Mouse (Mus musculus): ENCODE data around the gene Cdkn1a. TPM values are rescaled to one million over a fixed set of nuclear protein-coding genes. Genes with fewer than 3 reads are reported as not detected.
"Not testable (repeated sequence)": the region's sequence is repeated elsewhere in the genome, so short reads cannot be mapped to it uniquely, and the experiment has no call there.

The Cdkn1a gene
- polyA plus RNA-seq, 1 experiment from 2014 or later: 29.9 TPM

DNA sequence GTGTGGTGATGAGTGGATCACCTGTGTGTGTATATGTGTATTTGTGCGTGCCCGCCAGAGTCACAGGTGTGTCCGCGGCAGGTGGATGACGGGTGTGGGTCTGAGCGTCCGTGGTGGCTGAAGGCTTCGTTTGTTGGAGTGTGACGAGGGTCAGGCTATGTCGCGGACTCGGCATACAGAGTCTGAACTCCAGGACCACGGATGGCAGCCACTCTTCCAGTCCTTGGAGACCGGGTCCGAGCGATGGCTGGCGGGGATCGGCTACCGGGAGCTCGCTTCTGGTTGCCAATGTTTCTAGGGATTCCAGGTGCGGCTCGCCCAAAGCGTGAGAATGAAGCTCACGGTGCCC is 3.2 kb downstream of the Cdkn1a start:
- 2% methylated on average over 24 of the region's 24 CpGs for WGBS
- 0 out of 2 replicates have a peak, but pooled peaks cover 7% of the 10 kb centered on the region for H3K36me3 ChIP-seq
- H3K4me1 ChIP-seq (replicated peaks): peaks cover 34% of the 10 kb centered on the region
- peak overlapping the region; percentile 57 for H3K4me3 ChIP-seq
- peak overlapping the region; percentile 77 for H3K27ac ChIP-seq
- no peaks in the 10 kb centered on the region for H3K9me3 ChIP-seq
- H3K27me3 ChIP-seq (ENCODE audit: insufficient read depth, poor library complexity, severe bottlenecking): peaks cover 58% of the 10 kb centered on the region
- DNase-seq (ENCODE audit: low spot score): peak; percentile 36

DNA sequence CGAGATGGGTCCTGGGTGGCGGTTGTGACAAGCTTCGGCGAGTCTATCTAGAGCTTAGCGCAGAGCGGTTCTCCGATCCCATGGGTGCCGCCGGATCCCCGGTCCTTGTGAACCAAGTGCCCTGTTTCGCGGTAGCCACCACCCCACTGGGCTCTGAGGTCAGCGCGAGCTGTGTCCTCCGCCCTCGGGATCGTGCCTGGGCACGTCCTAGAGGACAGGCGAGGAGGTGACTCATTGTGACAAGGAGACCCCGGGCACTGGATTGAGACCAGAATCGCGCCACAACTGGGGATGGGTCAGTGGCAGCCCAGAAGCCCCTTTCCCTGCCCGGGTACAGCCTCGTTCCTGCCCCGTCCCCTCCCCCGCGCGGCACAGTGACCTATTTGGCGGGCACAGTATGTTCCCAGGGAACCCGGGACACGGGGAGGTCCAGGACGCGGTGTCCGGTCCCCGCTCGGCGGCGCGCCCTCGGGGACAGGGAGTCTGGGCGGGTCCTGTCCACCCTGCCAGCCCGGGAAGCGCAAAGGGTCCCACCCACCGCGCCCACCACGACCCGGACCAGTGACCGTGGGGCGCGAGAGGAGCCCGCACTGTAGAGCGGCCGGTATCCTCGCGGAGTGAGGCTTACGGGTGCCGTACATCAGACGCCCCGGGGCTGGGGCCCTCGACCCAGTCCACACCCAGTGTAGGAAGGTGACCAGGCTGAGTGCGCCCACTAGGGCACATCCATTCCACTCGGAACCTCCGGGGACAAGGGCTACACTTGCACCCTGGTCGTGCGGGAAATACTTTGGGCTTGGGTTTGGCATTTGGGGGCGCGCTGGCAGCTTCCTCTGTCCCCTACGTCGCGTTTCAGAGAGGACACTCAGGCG is 3.8 kb downstream of the Cdkn1a start:
- peaks cover 58% of the 10 kb centered on the region for H3K27me3 ChIP-seq (ENCODE audit: insufficient read depth, poor library complexity, severe bottlenecking)
- peaks cover 11% of the 10 kb centered on the region; the same call in 1 of the 2 replicates for H3K36me3 ChIP-seq
- peak; percentile 50 for DNase-seq (ENCODE audit: low spot score)
- WGBS: under 1% methylated on average over 71 of the region's 71 CpGs
- peaks cover 34% of the 10 kb centered on the region for H3K4me1 ChIP-seq (replicated peaks)
- peak overlapping the region; percentile 77 for H3K27ac ChIP-seq
- H3K9me3 ChIP-seq: no peaks in the 10 kb centered on the region
- H3K4me3 ChIP-seq: peak overlapping the region; percentile 57

DNA sequence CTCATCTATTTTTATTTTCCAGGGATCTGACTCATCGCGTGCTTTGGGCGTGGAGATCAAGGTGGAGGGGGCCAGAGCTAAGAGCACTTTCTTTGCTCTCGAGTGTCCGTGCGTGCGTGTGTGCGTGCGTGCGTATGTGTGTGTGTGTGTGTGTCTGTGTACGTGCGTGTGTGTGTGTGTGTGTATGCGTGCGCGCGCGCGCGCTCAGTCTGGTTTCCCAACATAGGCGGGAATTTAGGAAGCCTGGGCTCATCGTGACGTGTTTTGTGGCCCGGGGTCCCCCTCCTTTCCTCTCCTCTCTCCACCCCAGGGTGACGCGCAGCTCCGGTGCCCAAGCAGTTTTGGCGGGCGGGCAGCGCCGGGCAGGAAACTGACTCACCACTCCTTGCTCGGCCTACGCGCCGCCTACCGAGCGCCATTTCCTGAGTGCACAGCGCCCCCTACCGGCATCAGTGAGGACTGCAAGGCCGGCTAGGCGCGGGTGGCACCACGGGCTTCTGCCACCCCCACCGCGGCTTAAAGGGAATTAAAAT is 4.5 kb downstream of the Cdkn1a start:
- under 1% methylated on average over 44 of the region's 44 CpGs for WGBS
- H3K4me3 ChIP-seq: peak overlapping the region; percentile 57
- peak overlapping the region; percentile 77 for H3K27ac ChIP-seq
- H3K4me1 ChIP-seq (replicated peaks): peaks cover 34% of the 10 kb centered on the region
- H3K36me3 ChIP-seq: peaks cover 18% of the 10 kb centered on the region
- DNase-seq (ENCODE audit: low spot score): peak; percentile 91
- no peaks in the 10 kb centered on the region; the same call in 1 of the 2 replicates for H3K9me3 ChIP-seq
- peaks cover 58% of the 10 kb centered on the region for H3K27me3 ChIP-seq (ENCODE audit: insufficient read depth, poor library complexity, severe bottlenecking)

DNA sequence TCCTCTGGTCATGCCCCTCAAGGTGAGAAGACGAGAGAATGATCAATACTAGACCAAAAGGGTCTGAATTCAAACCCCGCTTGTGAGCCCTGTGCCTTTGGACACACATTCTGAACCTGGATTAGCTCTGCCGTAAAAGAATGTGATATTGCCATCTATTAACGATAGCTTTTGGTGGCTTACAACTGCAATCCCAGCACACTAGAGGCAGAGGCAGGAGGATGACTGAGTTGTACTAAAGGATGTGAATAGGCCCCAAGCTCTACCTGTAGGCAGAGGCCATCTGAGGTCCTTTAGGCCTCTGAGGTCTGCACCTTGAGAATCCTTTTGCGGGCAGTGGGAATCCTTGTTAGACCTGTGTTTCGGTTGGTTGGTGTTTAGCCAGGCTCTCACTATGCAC is 5.5 kb downstream of the Cdkn1a start:
- H3K9me3 ChIP-seq: peaks cover 7% of the 10 kb centered on the region; the same call in 1 of the 2 replicates
- peaks cover 51% of the 10 kb centered on the region for H3K27me3 ChIP-seq (ENCODE audit: insufficient read depth, poor library complexity, severe bottlenecking)
- DNase-seq (ENCODE audit: low spot score): no peak
- peaks cover 20% of the 10 kb centered on the region for H3K36me3 ChIP-seq
- peaks cover 34% of the 10 kb centered on the region for H3K4me1 ChIP-seq (replicated peaks)
- H3K4me3 ChIP-seq: no peak overlapping the region
- WGBS: 92% methylated on average over 6 of the region's 6 CpGs
- H3K27ac ChIP-seq: no peak overlapping the region

DNA sequence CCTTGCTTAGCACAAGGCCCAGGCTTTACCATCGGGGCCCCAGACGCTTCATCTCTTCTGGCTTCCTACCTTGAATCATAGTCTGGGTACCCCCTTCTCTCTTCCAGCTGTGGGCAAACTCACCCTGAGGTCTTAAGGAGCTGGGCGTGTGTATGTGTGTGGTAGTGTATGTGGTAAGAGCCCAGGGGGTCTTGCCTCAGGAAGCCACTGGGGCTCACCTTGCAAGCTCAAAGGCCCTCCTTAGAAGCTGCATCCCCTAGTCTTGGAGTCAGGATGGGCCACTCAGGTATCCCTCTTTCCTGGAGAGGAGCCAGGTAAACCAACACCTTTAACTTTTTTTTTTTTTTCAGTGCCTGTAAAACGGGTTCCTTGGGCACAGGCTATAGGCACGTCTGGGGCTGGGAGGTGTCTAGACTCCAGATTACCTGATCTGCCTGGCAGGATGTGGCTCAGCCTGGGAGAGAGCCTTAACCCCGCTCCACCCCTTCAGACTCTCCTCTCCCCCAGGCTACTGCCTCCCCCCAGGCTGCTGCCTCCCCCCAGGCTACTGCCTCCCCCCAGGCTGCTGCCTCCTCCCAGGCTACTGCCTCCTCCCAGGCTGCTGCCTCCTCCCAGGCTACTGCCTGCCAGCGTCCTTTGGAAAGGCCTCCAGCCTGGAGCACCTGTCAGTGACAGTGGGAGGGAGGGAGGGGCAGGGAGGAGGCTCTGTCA is 6.2 kb downstream of the Cdkn1a start:
- Histone ChIP-seq H3K27me3 (ENCODE audit: insufficient read depth, poor library complexity, severe bottlenecking) (peaks cover 44% of the 10 kb centered on the region), H3K4me1 (replicated peaks) (peaks cover 30% of the 10 kb centered on the region), H3K36me3 (peaks cover 20% of the 10 kb centered on the region), H3K9me3 (peaks cover 7% of the 10 kb centered on the region; the same call in 1 of the 2 replicates), H3K27ac (no peak overlapping the region), H3K4me3 (no peak overlapping the region)
- WGBS: 58% methylated on average over 7 of the region's 7 CpGs
- no peak for DNase-seq (ENCODE audit: low spot score)

DNA sequence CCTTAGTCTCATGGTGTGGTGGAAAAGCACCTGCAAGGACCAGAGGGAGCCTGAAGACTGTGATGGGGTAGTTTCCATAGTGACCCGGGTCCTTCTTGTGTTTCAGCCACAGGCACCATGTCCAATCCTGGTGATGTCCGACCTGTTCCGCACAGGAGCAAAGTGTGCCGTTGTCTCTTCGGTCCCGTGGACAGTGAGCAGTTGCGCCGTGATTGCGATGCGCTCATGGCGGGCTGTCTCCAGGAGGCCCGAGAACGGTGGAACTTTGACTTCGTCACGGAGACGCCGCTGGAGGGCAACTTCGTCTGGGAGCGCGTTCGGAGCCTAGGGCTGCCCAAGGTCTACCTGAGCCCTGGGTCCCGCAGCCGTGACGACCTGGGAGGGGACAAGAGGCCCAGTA is 7.5 kb downstream of the Cdkn1a start:
- Histone ChIP-seq H3K27me3 (ENCODE audit: insufficient read depth, poor library complexity, severe bottlenecking) (peaks cover 32% of the 10 kb centered on the region), H3K36me3 (peaks cover 20% of the 10 kb centered on the region), H3K4me3 (no peak overlapping the region), H3K27ac (no peak overlapping the region), H3K9me3 (peaks cover 7% of the 10 kb centered on the region; the same call in 1 of the 2 replicates), H3K4me1 (replicated peaks) (peaks cover 26% of the 10 kb centered on the region)
- 92% methylated on average over 24 of the region's 24 CpGs for WGBS
- DNase-seq (ENCODE audit: low spot score): no peak

DNA sequence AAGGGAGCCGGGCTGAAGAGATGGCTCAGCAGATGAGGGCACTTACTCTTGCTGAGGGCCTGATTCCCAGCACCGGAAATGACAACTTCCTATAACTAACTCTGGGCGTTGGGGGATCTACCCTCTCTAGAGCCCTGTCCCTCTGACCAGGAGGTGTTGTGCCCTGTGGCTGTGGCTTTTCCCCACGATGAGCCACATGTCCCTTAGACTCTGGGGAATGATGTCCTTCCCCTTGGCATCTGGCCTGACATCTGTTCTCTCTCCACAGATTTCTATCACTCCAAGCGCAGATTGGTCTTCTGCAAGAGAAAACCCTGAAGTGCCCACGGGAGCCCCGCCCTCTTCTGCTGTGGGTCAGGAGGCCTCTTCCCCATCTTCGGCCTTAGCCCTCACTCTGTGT is 8.3 kb downstream of the Cdkn1a start:
- Histone ChIP-seq H3K9me3 (peaks cover 11% of the 10 kb centered on the region), H3K4me3 (no peak overlapping the region), H3K27ac (no peak overlapping the region), H3K4me1 (replicated peaks) (peaks cover 19% of the 10 kb centered on the region), H3K36me3 (peaks cover 20% of the 10 kb centered on the region), H3K27me3 (ENCODE audit: insufficient read depth, poor library complexity, severe bottlenecking) (peaks cover 24% of the 10 kb centered on the region)
- DNase-seq (ENCODE audit: low spot score): no peak
- 84% methylated on average over 8 of the region's 8 CpGs for WGBS

DNA sequence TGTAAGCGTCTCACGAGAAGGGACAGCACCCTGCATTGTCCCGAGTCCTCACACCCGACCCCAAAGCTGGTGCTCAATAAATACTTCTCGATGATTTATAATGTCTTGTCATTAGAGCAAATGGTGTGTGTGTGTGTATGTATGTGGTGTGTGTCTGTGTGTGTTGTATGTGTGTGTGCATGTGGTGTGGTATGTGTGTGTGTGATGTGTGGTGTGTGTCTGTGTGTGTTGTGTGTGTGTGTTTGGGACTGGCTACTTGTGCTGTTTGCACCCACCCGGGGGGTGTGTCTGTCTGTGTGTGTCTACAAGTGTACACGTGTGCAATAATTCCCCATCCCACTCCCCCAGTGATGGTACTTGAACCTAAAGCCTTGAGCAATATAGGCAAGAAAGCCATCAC is 9.9 kb downstream of the Cdkn1a start:
- DNase-seq (ENCODE audit: low spot score): no peak
- H3K9me3 ChIP-seq: peaks cover 17% of the 10 kb centered on the region
- H3K36me3 ChIP-seq: peaks cover 20% of the 10 kb centered on the region
- no peak overlapping the region for H3K27ac ChIP-seq
- no peak overlapping the region for H3K4me3 ChIP-seq
- H3K27me3 ChIP-seq (ENCODE audit: insufficient read depth, poor library complexity, severe bottlenecking): peaks cover 11% of the 10 kb centered on the region
- peaks cover 3% of the 10 kb centered on the region; the same call in 1 of the 2 replicates for H3K4me1 ChIP-seq (replicated peaks)
- WGBS: 91% methylated on average over 7 of the region's 7 CpGs

DNA sequence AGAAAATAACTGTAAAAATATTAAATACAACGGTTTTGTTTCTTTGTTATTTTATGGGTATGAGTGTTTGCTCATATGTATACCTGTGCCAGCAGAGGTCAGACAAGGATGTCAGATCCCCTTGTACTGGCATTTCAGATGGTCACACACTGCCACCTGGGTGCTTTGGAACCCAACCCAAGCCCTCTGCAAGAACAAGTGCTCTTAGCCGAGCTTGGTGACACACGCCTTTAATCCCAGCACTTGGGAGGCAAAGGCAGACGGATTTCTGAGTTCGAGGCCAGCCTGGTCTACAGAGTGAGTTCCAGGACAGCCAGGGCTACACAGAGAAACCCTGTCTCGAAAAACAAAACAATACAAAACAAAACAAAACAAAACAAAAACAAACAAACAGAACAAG is 19.6 kb downstream of the Cdkn1a start:
- 85% methylated on average over 6 of the region's 6 CpGs for whole genome bisulfite sequencing
- not testable (repeated sequence) for H3K27me3 ChIP-seq (ENCODE audit: insufficient read depth, poor library complexity, severe bottlenecking)

DNA sequence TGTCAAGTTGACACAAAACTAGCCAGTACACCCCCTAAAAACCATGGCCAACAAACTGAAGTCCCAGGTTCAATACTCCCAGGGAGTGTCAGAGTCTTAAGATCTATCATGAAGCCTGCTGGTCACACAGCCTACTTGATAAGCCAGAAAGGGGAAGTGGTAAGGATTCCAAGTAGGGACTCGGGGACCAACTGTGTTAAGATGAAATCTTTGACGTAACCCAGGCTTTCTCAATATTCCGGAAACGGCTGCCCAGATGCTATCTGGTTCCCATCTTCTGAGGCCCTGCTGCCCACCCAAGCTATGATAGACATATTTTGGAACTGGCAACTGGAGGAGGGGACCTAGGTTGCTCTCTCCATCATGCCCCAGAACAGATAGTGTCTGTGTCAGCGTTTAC is 20.6 kb downstream of the Cdkn1a start:
- H3K9me3 ChIP-seq: 0 out of 2 replicates have a peak, but pooled peaks cover 2% of the 10 kb centered on the region
- 94% methylated on average over 5 of the region's 5 CpGs for WGBS
- H3K36me3 ChIP-seq: no peaks in the 10 kb centered on the region
- no peaks in the 10 kb centered on the region for H3K4me1 ChIP-seq (replicated peaks)
- H3K27ac ChIP-seq: no peak overlapping the region
- no peak for DNase-seq (ENCODE audit: low spot score)
- H3K27me3 ChIP-seq (ENCODE audit: insufficient read depth, poor library complexity, severe bottlenecking): no peaks in the 10 kb centered on the region
- no peak overlapping the region for H3K4me3 ChIP-seq

More for the DNA sequence above, 19.6 kb downstream of the Cdkn1a start:
- not testable (repeated sequence) for H3K4me1 ChIP-seq (replicated peaks); H3K36me3 ChIP-seq; H3K9me3 ChIP-seq; H3K27ac ChIP-seq; DNase-seq (ENCODE audit: low spot score); H3K4me3 ChIP-seq

DNA sequence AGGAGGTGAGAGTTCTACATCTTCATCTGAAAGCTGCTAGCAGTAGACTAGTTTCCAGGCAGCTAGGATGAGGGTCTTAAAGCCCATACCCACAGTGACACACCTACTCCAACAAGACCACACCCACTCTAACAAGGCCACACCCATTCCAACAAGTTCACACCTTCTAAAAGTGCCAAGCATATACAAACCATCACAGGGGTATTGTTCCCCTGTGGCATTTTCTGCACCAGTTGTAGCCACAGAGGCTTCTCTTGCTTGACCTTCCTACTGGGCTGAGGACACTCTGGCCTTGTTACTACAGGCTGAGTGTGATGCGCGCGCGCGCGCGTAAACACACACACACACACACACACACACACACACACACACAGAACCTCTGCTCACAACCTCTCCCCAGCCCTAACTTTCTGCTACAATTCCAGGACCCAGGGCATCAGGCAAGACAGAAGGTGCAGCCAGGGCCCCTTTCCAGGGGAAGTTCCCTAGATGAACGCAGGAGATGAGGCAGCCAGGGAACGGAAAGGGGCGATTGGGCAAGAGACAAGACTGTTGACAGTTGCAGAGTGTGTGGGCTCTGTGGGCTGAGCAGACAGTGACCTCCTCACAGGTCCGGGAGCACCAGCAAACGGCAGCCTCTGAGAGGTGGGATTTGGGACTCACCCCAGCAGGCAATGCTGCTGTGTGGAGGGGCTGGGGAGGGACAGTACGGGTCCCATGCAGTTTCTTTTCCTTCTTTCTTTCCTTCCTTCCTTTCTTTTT is 23.0 kb downstream of the Cdkn1a start, which contains the start of gene Rab44:
Rab44 (plus strand) TSS at position 555 of the 762 bp plus-strand sequence.
- H3K27ac ChIP-seq: no peak within 1 kb of the TSS

DNA sequence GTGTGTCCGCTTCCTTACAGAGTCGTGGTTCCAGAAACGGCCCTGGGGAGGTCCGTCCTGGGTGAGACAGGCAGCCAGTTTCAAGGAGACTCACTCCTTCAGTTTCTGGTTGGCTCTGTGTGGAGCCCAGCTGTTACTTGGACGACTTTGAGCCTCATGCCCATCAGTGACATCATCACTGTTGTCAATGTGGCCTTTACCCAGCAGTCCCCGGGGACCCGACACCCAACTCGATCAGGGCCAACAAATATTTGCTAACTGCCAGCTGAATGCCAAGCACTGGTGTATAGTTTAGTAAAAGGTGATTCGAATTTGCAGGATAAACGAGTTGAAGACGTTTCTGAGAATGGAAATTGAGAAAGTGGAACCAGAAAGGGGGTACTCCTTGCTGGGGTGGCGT is 25.2 kb downstream of the Cdkn1a start:
- H3K27me3 ChIP-seq (ENCODE audit: insufficient read depth, poor library complexity, severe bottlenecking): no peaks in the 10 kb centered on the region
- H3K27ac ChIP-seq: no peak overlapping the region; the same call in 1 of the 2 replicates
- DNase-seq (ENCODE audit: low spot score): no peak
- 0 out of 2 replicates have a peak, but pooled peaks cover 2% of the 10 kb centered on the region for H3K9me3 ChIP-seq
- no peaks in the 10 kb centered on the region for H3K4me1 ChIP-seq (replicated peaks)
- H3K36me3 ChIP-seq: no peaks in the 10 kb centered on the region
- H3K4me3 ChIP-seq: no peak overlapping the region
- 78% methylated on average over 12 of the region's 12 CpGs for WGBS

More for the DNA sequence above, 23.0 kb downstream of the Cdkn1a start, which contains the start of gene Rab44:
- WGBS: 92% methylated on average over 13 of the region's 13 CpGs
- no peak for DNase-seq (ENCODE audit: low spot score)
- Histone ChIP-seq H3K4me3 (no peak within 1 kb of the TSS), H3K27me3 (ENCODE audit: insufficient read depth, poor library complexity, severe bottlenecking) (no peaks in the 10 kb centered on the region), H3K9me3 (0 out of 2 replicates have a peak, but pooled peaks cover 2% of the 10 kb centered on the region), H3K4me1 (replicated peaks) (no peaks in the 10 kb centered on the region), H3K36me3 (no peaks in the 10 kb centered on the region)

All from hindbrain, embryonic 10.5 days (tissue).